Mouse (Mus musculus): Measurements from ENCODE around the gene Ugcg.

- TF ChIP-seq CTCF (conservative IDR thresholded peaks at IDR 0.05; ENCODE audit: low read length) (no peak), NANOG (IDR thresholded peaks at IDR 0.05; ENCODE audit: borderline replicate concordance, low read length) (no peak), POU5F1 (IDR thresholded peaks at IDR 0.05; ENCODE audit: borderline replicate concordance, low read length) (no peak)
Observed at GRCm38 (mm10) chr4:59224889-59225288, 35.8 kb downstream of the Ugcg start.

Measured in E14TG2a.4 (cell line).